Mouse (Mus musculus): ENCODE data around the gene 1700025C18Rik.

- TF ChIP-seq CTCF (IDR thresholded peaks at IDR 0.05; ENCODE audit: low read depth, low read length) = no peak
- no peak for TF ChIP-seq TAL1 (conservative IDR thresholded peaks at IDR 0.05; ENCODE audit: low read depth, low read length)
- TF ChIP-seq POLR2AphosphoS5 (IDR thresholded peaks at IDR 0.05; ENCODE audit: insufficient replicate concordance, low read depth, low read length) = no peak
These were observed 1.1 kb downstream of the 1700025C18Rik start for GRCm38 (mm10) chr2:165089470-165089869.
